Mouse (Mus musculus): ENCODE measurements around the gene Ifngr2.

Ifngr2 gene

DNA sequence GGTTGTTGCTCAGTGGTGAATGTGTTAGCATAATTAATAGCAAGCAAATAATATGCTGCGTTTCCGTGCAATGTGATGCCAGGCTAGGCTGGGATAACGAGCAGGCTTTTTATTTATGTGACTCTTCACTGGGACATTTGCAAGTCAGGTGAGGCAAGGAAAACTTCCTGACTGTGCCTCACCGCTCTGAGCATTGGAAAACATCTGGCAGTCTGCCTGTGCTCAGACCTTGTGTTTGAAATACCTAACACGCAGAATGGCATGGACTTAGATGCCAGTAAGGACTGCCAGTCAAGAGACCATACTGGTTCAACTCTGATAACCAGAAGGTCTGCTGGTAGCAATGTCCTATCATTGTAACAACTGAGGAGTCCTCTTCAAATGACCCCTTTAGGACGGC is 58.3 kb downstream of the Ifngr2 start:
- no peak for DNase-seq (ENCODE audit: inconsistent ontology term)

- no peak for DNase-seq (ENCODE audit: inconsistent ontology term)
Measured at GRCm38 (mm10) chr16:91606958-91607357, 60.1 kb downstream of the Ifngr2 start.

DNA sequence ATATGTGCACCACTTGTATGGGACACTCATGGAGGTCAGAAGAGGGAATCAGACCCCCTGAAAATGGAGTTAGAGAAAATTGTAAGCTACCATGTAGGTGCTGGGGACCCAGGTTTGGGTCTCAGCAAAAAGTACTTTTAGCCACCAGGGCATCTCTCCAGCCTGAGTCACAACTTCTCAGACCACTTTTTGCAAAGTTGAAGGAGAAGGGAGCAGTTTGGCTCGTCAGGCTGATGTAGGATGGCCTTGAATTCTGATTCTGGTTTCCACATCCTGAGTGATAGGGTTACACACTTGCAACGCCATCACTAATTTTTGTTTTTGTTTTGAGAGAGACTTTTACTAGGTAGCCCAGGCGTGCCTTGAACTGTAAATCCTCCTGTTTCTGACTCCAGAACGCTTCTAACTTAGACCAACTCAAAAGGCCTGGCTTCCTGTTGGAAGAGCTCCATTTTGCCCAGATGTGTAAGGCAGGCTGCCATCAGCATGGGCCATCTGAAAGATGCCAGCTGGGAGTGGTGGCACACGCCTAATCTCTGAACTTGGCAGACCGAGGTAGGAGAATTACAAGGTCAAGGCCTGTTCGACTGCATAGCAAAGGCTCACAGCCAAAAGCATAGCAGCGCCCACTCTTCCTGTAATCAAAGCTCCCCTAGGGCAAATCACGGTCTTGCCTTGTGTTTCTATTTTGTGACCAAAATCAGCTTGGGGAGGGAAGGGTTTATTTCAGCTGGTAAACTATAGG is 62.8 kb downstream of the Ifngr2 start:
- DNase-seq (ENCODE audit: inconsistent ontology term): peak; percentile 41

- DNase-seq (ENCODE audit: inconsistent ontology term): no peak
Measured at GRCm38 (mm10) chr16:91611248-91611647, 64.4 kb downstream of the Ifngr2 start.

- peak; percentile 81 for DNase-seq (ENCODE audit: inconsistent ontology term)
Measured at GRCm38 (mm10) chr16:91612525-91612924, 65.7 kb downstream of the Ifngr2 start.

- peak; percentile 38 for DNase-seq (ENCODE audit: inconsistent ontology term)
Measured at GRCm38 (mm10) chr16:91614552-91614951, 67.7 kb downstream of the Ifngr2 start.

Measured in Muller cell, postnatal 12 days (primary cell).